Mouse (Mus musculus): Measurements from ENCODE around the gene Cdan1. TPM values are rescaled to one million over a fixed set of nuclear protein-coding genes. Genes with fewer than 3 reads are reported as not detected.
"Not testable (repeated sequence)": the region's sequence is repeated elsewhere in the genome, so short reads cannot be mapped to it uniquely, and the experiment has no call there.

Cdan1 gene
- total RNA-seq, 2 experiments from 2014 or later: 13.2 to 20.8 TPM

- no peak for DNase-seq
Measured at GRCm38 (mm10) chr2:120748041-120748440, 101.9 kb downstream of the Cdan1 start.

DNA sequence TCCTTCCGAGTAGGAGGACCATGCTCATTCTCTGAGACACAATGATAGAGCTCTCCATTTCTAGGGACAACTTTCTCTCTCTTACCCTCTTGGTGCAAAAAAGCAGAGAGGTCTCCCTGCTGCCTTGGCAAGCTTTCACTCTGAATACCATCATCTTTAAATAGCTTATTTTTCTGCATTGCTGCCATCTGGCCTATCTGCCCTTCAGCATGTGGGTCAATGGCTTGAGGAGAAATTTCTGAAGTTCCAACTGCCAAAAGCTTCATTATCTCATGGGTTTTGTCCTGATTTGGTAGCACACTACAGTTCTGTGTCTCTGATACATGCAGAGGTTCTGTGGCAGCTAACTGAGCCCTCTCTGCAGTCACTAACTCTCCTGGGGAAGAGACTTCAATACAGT is 104.4 kb downstream of the Cdan1 start:
- no peak for DNase-seq

GRCm38 (mm10) chr2:120731877-120732530 is 117.9 kb downstream of the Cdan1 start:
- no peak for DNase-seq

DNA sequence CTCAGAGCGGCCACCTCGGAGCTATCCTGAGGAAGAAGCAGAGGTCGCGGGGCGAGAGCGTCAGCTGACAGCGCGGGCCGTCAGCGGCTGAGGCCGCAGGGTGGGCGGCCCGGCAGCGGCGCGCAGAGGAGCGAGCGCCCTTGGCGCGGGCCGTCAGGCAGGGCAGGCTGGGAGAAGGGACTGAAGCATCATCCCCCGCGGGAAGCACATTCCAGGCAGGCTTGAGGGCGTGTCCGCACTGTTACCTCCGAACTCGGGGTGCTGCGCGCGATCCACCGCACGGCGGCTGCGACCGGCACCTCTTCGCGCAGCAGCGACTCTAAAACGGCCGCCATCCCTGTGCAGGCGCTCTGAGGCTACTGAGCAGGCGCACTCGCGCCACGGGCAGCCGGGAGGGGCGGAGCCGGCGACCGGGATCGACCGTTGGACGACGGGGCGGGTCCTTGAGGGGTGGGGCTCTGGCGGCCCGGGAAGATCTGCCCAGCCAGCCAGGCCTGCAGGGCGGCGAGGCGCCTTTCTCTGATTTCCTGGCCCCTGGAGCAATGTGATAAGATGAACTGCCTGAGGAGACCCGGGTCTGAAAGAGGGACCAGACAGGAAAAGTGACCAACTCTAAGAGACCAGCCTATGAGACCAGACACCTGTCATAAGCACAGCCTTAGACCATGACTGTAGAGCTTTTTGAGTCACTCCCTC is 118.6 kb downstream of the Cdan1 start:
- peak; percentile 98 for DNase-seq

DNA sequence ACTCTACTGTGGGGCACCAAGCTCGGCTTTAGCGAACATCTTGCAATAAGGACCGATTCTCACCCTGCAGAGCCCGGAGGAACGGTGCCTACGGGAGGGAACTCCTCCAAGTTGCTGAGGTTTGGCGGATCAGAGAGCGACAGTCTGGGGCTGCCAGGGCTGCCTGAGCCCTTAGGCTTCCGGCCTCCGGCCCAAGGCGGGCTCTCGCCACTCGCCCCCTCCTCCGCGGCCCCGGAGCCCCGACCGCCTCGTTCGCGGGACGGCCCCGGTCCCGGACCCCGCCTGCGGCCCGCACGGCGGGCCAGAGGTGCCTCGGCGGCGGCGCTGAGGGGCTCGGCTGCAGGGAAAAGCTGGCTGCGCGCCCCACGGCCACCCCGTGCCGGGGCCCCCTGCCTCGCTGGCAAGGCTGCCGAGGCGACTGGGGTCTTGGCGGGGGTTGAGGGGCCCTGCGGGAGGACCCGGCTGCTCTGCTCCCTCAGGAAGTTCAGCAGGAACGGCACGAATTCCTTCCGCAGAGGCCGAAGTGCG is 119.2 kb downstream of the Cdan1 start:
- DNase-seq: peak; percentile 58

GRCm38 (mm10) chr2:120729775-120730585 is 119.9 kb downstream of the Cdan1 start:
- no peak for DNase-seq

- no peak for DNase-seq
Measured at GRCm38 (mm10) chr2:120724176-120724575, 125.8 kb downstream of the Cdan1 start.

DNA sequence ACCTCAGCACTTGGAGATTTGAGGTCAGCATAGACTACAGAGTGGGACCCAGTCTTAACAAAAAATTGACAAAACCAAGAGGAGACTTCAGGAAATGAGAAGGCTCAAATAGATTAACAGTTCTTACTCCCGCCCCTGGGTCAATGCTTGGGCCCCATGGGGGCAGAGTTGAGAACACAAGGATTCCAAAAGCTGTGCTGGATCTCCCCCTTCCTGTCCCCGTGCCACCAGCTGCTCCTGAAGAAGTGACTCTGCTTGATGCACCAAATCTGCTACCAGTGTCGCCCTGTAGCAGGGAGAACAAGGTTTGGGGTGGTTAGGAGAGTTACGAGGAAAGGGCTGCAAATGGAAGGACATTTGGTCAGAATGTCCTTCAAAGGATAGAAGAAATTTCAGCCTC is 126.3 kb downstream of the Cdan1 start:
- no peak for DNase-seq

- no peak for DNase-seq
Measured at GRCm38 (mm10) chr2:120722491-120722890, 127.4 kb downstream of the Cdan1 start.

DNA sequence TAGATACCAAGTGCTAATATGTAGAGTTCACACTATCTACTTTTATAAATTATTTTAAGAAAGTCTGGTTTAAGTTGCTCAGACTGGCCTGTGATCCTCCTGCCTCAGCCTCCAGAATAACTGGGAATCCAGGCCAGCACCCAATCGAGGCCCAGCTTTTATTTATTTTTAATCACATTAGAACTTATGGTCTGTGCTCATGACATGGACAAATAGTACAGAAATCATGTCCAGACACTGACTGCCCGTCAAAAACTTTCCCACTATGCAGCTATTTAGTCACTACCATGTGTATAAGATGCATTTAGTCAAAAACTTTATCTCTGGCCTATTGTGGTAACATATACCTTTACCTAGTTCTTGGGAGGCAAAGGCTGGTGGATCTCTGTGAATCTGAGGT is 128.0 kb downstream of the Cdan1 start:
- no peak for DNase-seq

- no peak for DNase-seq
Measured at GRCm38 (mm10) chr2:120720821-120721220, 129.1 kb downstream of the Cdan1 start.

- DNase-seq: no peak
Measured at GRCm38 (mm10) chr2:120718496-120718895, 131.4 kb downstream of the Cdan1 start.

GRCm38 (mm10) chr2:120713441-120713840 is 136.5 kb downstream of the Cdan1 start:
- DNase-seq: peak; percentile 19

GRCm38 (mm10) chr2:120710948-120711347 is 139.0 kb downstream of the Cdan1 start:
- DNase-seq: peak; percentile 23

- no peak for DNase-seq
Measured at GRCm38 (mm10) chr2:120710154-120710553, 139.8 kb downstream of the Cdan1 start.

GRCm38 (mm10) chr2:120707041-120707440 is 142.9 kb downstream of the Cdan1 start:
- DNase-seq: no peak

GRCm38 (mm10) chr2:120702675-120703074 is 147.3 kb downstream of the Cdan1 start:
- DNase-seq: no peak

DNA sequence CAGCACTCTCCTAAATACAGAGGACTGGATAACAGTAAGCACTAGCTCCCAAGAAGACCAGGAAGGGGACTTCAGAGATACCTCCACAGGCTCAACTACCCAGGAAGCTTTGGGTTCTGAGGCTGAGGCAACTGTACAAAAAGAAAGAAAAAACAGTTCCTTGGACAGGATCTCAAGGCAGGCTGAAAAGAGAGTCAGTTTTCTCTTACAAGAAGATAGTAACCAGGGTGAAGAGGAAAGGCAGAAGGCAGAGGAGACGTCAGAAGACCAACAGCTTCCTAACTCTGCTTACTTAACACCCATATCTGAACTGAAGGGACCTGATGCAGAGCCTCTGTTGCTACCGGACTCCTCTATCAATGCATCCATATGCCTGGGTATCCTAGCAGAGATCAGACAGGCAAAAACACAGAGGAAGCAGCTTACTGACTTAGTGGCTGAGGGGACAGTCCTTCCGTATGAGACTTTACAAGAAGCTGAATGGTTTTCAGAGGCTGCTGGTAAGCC is 149.5 kb downstream of the Cdan1 start:
- no peak for DNase-seq

GRCm38 (mm10) chr2:120697767-120698166 is 152.2 kb downstream of the Cdan1 start:
- no peak for DNase-seq

DNA sequence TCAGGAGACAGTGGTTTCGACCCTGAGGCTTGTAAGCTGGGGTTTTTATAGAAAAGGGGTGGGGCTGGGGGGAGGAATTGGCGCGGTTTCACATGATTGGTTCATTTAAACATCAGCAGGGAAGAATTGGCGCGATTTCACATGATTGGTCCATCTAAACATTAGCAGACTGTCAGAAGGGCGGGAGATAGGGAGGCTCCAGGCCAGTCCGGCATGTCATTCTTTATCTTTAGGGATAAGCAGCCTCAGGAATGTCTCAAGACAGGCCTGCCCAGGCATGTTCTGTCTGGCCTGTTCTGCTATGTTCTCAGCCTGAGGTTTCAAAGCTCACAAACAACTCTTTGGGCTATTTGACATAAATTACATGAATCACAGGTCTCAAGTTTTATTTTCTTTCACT is 168.8 kb downstream of the Cdan1 start:
- DNase-seq: not testable (repeated sequence)

- no peak for DNase-seq
Measured at GRCm38 (mm10) chr2:120670253-120670652, 179.7 kb downstream of the Cdan1 start.

DNA sequence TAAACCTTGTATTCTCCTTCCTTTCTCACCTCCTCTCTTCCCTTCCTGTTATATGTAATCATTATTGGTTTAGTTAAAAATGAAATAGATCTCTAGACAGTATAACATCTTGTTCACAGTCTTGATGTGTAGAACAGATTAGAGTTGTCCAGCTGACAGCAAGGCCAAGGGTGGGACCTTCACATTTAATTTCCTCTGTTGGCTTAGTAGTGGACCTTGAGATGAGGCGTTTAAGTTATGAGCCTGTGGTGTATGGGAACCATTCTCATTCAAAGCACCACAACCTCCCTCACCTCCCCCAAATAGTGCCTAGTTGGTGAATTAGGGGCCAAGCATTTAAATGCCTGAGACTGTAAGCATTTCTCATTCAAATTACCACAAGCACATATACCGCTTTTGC is 182.5 kb downstream of the Cdan1 start:
- peak; percentile 35 for DNase-seq

Data from adrenal gland, postnatal 10 days (tissue).